Mouse (Mus musculus): ENCODE results near the gene Kifc5b. TPM values are rescaled to one million over a fixed set of nuclear protein-coding genes. Genes with fewer than 3 reads are reported as not detected.
A peak's percentile ranks its signal among the peaks of the same experiment; 100 is the strongest.
"Not testable (repeated sequence)": the region's sequence is repeated elsewhere in the genome, so short reads cannot be mapped to it uniquely, and the experiment has no call there.

The Kifc5b gene
- polyA plus RNA-seq, 1 experiment from 2014 or later: 0.94 TPM

GRCm38 (mm10) chr17:26892635-26893375 is 24.1 kb upstream of the Kifc5b start:
- Histone ChIP-seq H3K4me2 (replicated peaks; ENCODE audit: low read depth) (peak overlapping the region; percentile 24; the same call in 1 of the 2 replicates), H3K4me1 (replicated peaks; ENCODE audit: control insufficient read depth, insufficient read depth, low read length) (no peaks in the 10 kb centered on the region), H3K27me3 (replicated peaks; ENCODE audit: control insufficient read depth, insufficient read depth, low read length) (no peaks in the 10 kb centered on the region), H3K36me3 (ENCODE audit: control insufficient read depth, insufficient read depth) (no peaks in the 10 kb centered on the region), H3K27ac (ENCODE audit: low read depth, low read length) (no peak overlapping the region), H3K9me3 (ENCODE audit: control insufficient read depth) (no peaks in the 10 kb centered on the region), H3K4me3 (ENCODE audit: low read depth, low read length) (no peak overlapping the region), H3K9ac (ENCODE audit: low read depth, low read length) (peak overlapping the region; percentile 17; the same call in 1 of the 2 replicates)
- no peak for TF ChIP-seq CTCF (IDR thresholded peaks at IDR 0.05; ENCODE audit: low read depth)
- no peak for ATAC-seq
- WGBS: 43% methylated on average over 16 of the region's 16 CpGs

- Histone ChIP-seq H3K9ac (ENCODE audit: low read depth, low read length) (no peak overlapping the region), H3K4me3 (ENCODE audit: low read depth, low read length) (no peak overlapping the region), H3K27ac (ENCODE audit: low read depth, low read length) (no peak overlapping the region), H3K27me3 (replicated peaks; ENCODE audit: control insufficient read depth, insufficient read depth, low read length) (no peaks in the 10 kb centered on the region), H3K36me3 (ENCODE audit: control insufficient read depth, insufficient read depth) (no peaks in the 10 kb centered on the region), H3K9me3 (ENCODE audit: control insufficient read depth) (no peaks in the 10 kb centered on the region), H3K4me1 (replicated peaks; ENCODE audit: control insufficient read depth, insufficient read depth, low read length) (no peaks in the 10 kb centered on the region), H3K4me2 (replicated peaks; ENCODE audit: low read depth) (no peak overlapping the region)
- TF ChIP-seq CTCF (IDR thresholded peaks at IDR 0.05; ENCODE audit: low read depth): no peak
- 65% methylated on average over 6 of the region's 6 CpGs for WGBS
- no peak for ATAC-seq
Measured at GRCm38 (mm10) chr17:26893492-26893891, 23.4 kb upstream of the Kifc5b start.

- no peak for TF ChIP-seq CTCF (IDR thresholded peaks at IDR 0.05; ENCODE audit: low read depth)
- Histone ChIP-seq H3K4me1 (replicated peaks; ENCODE audit: control insufficient read depth, insufficient read depth, low read length) (no peaks in the 10 kb centered on the region), H3K9ac (ENCODE audit: low read depth, low read length) (no peak overlapping the region), H3K27me3 (replicated peaks; ENCODE audit: control insufficient read depth, insufficient read depth, low read length) (no peaks in the 10 kb centered on the region), H3K4me2 (replicated peaks; ENCODE audit: low read depth) (no peak overlapping the region), H3K36me3 (ENCODE audit: control insufficient read depth, insufficient read depth) (no peaks in the 10 kb centered on the region), H3K27ac (ENCODE audit: low read depth, low read length) (no peak overlapping the region), H3K4me3 (ENCODE audit: low read depth, low read length) (no peak overlapping the region), H3K9me3 (ENCODE audit: control insufficient read depth) (no peaks in the 10 kb centered on the region)
- ATAC-seq: no peak
- WGBS: 74% methylated on average over 6 of the region's 6 CpGs
Measured at GRCm38 (mm10) chr17:26894342-26894741, 22.5 kb upstream of the Kifc5b start.

GRCm38 (mm10) chr17:26895578-26895977 is 21.3 kb upstream of the Kifc5b start:
- no peaks in the 10 kb centered on the region for H3K4me1 ChIP-seq (replicated peaks; ENCODE audit: control insufficient read depth, insufficient read depth, low read length)
- H3K4me2 ChIP-seq (replicated peaks; ENCODE audit: low read depth): no peak overlapping the region
- no peaks in the 10 kb centered on the region for H3K27me3 ChIP-seq (replicated peaks; ENCODE audit: control insufficient read depth, insufficient read depth, low read length)
- WGBS: 15% methylated on average over 10 of the region's 10 CpGs
- TF ChIP-seq CTCF (IDR thresholded peaks at IDR 0.05; ENCODE audit: low read depth): peak; percentile 94
- H3K36me3 ChIP-seq (ENCODE audit: control insufficient read depth, insufficient read depth): no peaks in the 10 kb centered on the region
- ATAC-seq: no peak
- H3K27ac ChIP-seq (ENCODE audit: low read depth, low read length): no peak overlapping the region
- no peak overlapping the region for H3K4me3 ChIP-seq (ENCODE audit: low read depth, low read length)
- H3K9ac ChIP-seq (ENCODE audit: low read depth, low read length): no peak overlapping the region
- H3K9me3 ChIP-seq (ENCODE audit: control insufficient read depth): no peaks in the 10 kb centered on the region

GRCm38 (mm10) chr17:26900916-26901315 is 16.0 kb upstream of the Kifc5b start:
- H3K4me1 ChIP-seq (replicated peaks; ENCODE audit: control insufficient read depth, insufficient read depth, low read length): no peaks in the 10 kb centered on the region
- H3K9ac ChIP-seq (ENCODE audit: low read depth, low read length): no peak overlapping the region
- no peak for ATAC-seq
- H3K4me3 ChIP-seq (ENCODE audit: low read depth, low read length): no peak overlapping the region
- WGBS: 79% methylated on average over 6 of the region's 6 CpGs
- H3K27me3 ChIP-seq (replicated peaks; ENCODE audit: control insufficient read depth, insufficient read depth, low read length): no peaks in the 10 kb centered on the region
- TF ChIP-seq CTCF (IDR thresholded peaks at IDR 0.05; ENCODE audit: low read depth): no peak
- H3K27ac ChIP-seq (ENCODE audit: low read depth, low read length): no peak overlapping the region
- H3K4me2 ChIP-seq (replicated peaks; ENCODE audit: low read depth): no peak overlapping the region
- H3K9me3 ChIP-seq (ENCODE audit: control insufficient read depth): no peaks in the 10 kb centered on the region
- H3K36me3 ChIP-seq (ENCODE audit: control insufficient read depth, insufficient read depth): no peaks in the 10 kb centered on the region

- Histone ChIP-seq H3K4me1 (replicated peaks; ENCODE audit: control insufficient read depth, insufficient read depth, low read length) (no peaks in the 10 kb centered on the region), H3K4me2 (replicated peaks; ENCODE audit: low read depth) (no peak overlapping the region), H3K9ac (ENCODE audit: low read depth, low read length) (no peak overlapping the region), H3K9me3 (ENCODE audit: control insufficient read depth) (no peaks in the 10 kb centered on the region), H3K36me3 (ENCODE audit: control insufficient read depth, insufficient read depth) (no peaks in the 10 kb centered on the region), H3K4me3 (ENCODE audit: low read depth, low read length) (no peak overlapping the region), H3K27me3 (replicated peaks; ENCODE audit: control insufficient read depth, insufficient read depth, low read length) (no peaks in the 10 kb centered on the region), H3K27ac (ENCODE audit: low read depth, low read length) (no peak overlapping the region)
- ATAC-seq: no peak
- peak; percentile 30 for TF ChIP-seq CTCF (IDR thresholded peaks at IDR 0.05; ENCODE audit: low read depth)
- WGBS: 57% methylated on average over 5 of the region's 5 CpGs
Measured at GRCm38 (mm10) chr17:26904320-26904719, 12.6 kb upstream of the Kifc5b start.

GRCm38 (mm10) chr17:26907506-26907905 is 9.4 kb upstream of the Kifc5b start:
- not testable (repeated sequence) for H3K4me2 ChIP-seq (replicated peaks; ENCODE audit: low read depth); ATAC-seq; H3K36me3 ChIP-seq (ENCODE audit: control insufficient read depth, insufficient read depth); H3K9me3 ChIP-seq (ENCODE audit: control insufficient read depth); H3K27ac ChIP-seq (ENCODE audit: low read depth, low read length); H3K9ac ChIP-seq (ENCODE audit: low read depth, low read length); H3K27me3 ChIP-seq (replicated peaks; ENCODE audit: control insufficient read depth, insufficient read depth, low read length); H3K4me3 ChIP-seq (ENCODE audit: low read depth, low read length); H3K4me1 ChIP-seq (replicated peaks; ENCODE audit: control insufficient read depth, insufficient read depth, low read length)
- WGBS: 90% methylated on average over 14 of the region's 15 CpGs
